Mouse (Mus musculus) liver, postnatal 0 days (tissue): ENCODE data around the gene Btg3. TPM values are rescaled to one million over a fixed set of nuclear protein-coding genes. Genes with fewer than 3 reads are reported as not detected.

Experiments used
- ATAC-seq: fragments of 200-750 bp; cut with Nextera tagmentation; 2 replicates; pipeline ENCODE4 v1.8.0; 2017; ENCODE audit warnings: mild to moderate bottlenecking, moderate library complexity
- DNase-seq: peaks from one replicate; pipeline ENCODE4 v3.0.0-alpha.2; 2016
- H3K27ac ChIP-seq: fragments of 300-500 bp; sonication (generic); 2 replicates; pipeline ENCODE4 v1.5.1; 2014; ENCODE audit warnings: antibody characterized with exemption, moderate library complexity, mild to moderate bottlenecking, low read depth
- H3K27me3 ChIP-seq: fragments of 300-500 bp; sonication (generic); 2 replicates; pipeline ENCODE4 v1.6.1; 2014; ENCODE audit warnings: low read length, control low read depth, mixed read lengths; ENCODE audit not compliant: insufficient read depth
- H3K36me3 ChIP-seq: fragments of 300-500 bp; sonication (generic); replicated peaks from 2 replicates; pipeline ENCODE4 v1.6.1; 2014; ENCODE audit warnings: mild to moderate bottlenecking, control low read depth, low read length, moderate library complexity, mixed read lengths; ENCODE audit not compliant: insufficient read depth
- H3K4me1 ChIP-seq: fragments of 300-500 bp; sonication (generic); 2 replicates; pipeline ENCODE4 v1.6.1; 2014; ENCODE audit warnings: antibody characterized with exemption, mild to moderate bottlenecking, control low read depth; ENCODE audit not compliant: insufficient read depth
- H3K4me2 ChIP-seq: fragments of 300-500 bp; sonication (generic); 2 replicates; pipeline ENCODE4 v1.6.1; 2014; ENCODE audit warnings: low read depth, mild to moderate bottlenecking, low read length, moderate library complexity, mixed read lengths
- H3K4me3 ChIP-seq: fragments of 300-500 bp; sonication (generic); 2 replicates; pipeline ENCODE4 v1.5.1; 2014; ENCODE audit warnings: low read depth, low read length
- H3K9ac ChIP-seq: fragments of 300-500 bp; sonication (generic); replicated peaks from 2 replicates; pipeline ENCODE4 v1.6.1; 2014; ENCODE audit warnings: mild to moderate bottlenecking, moderate library complexity
- H3K9me3 ChIP-seq: fragments of 300-500 bp; sonication (generic); 2 replicates; pipeline ENCODE4 v1.6.1; 2016; ENCODE audit warnings: mild to moderate bottlenecking, control low read depth, low read length, mixed read lengths
- CTCF ChIP-seq: sonication (generic); IDR thresholded peaks from 2 replicates; pipeline ENCODE4 v1.5.1; 2016; ENCODE audit warnings: antibody characterized with exemption, low read depth
- EP300 ChIP-seq: IDR thresholded peaks from 2 replicates; pipeline ENCODE4 v1.6.1; 2016; ENCODE audit warnings: antibody characterized with exemption, low read depth, mild to moderate bottlenecking
- WGBS: fragments of 180-500 bp; shearing (Covaris S2); extraction: QIAGEN DNeasy Blood & Tissue Kit; methylation state at CpG from one replicate; pipeline ENCODE4 v1.1.7; 2014; ENCODE audit not compliant: insufficient replicate concordance; 5-methylcytosine and 5-hydroxymethylcytosine counted together
- polyA plus RNA-seq: library from polyadenylated mRNA; unstranded; fragments of >200 nt; fragmentation: Nextera tagmentation; extraction: Ambion mirVana; gene quantifications from 2 replicates; pipeline ENCODE4 v1.2.1, GENCODE M21; 2015

Btg3 gene
- polyA plus RNA-seq, 1 experiment from 2014 or later = 20.5 TPM

GRCm38 (mm10) chr16:78321559-78321958 lies 55.4 kb downstream of the Btg3 start:
- WGBS = 22% methylated on average over 7 of the region's 7 CpGs
- no peak overlapping the region for H3K4me2 ChIP-seq
- H3K36me3 ChIP-seq = 0 out of 2 replicates have a peak, but pooled peaks cover 4% of the 10 kb centered on the region
- DNase-seq = no peak
- no peaks in the 10 kb centered on the region for H3K27me3 ChIP-seq
- no peak overlapping the region for H3K27ac ChIP-seq
- H3K4me3 ChIP-seq = no peak overlapping the region
- peaks cover 3% of the 10 kb centered on the region for H3K4me1 ChIP-seq
- H3K9ac ChIP-seq = no peak overlapping the region
- TF ChIP-seq CTCF = no peak
- TF ChIP-seq EP300 = no peak
- ATAC-seq = no peak
- no peaks in the 10 kb centered on the region for H3K9me3 ChIP-seq

- H3K36me3 ChIP-seq = 0 out of 2 replicates have a peak, but pooled peaks cover 2% of the 10 kb centered on the region
- no peak overlapping the region for H3K27ac ChIP-seq
- H3K4me1 ChIP-seq = peaks cover 4% of the 10 kb centered on the region
- H3K27me3 ChIP-seq = no peaks in the 10 kb centered on the region
- ATAC-seq = no peak
- no peak overlapping the region for H3K4me3 ChIP-seq
- H3K9ac ChIP-seq = no peak overlapping the region
- TF ChIP-seq EP300 (no peak), CTCF (no peak)
- H3K9me3 ChIP-seq = no peaks in the 10 kb centered on the region
- no peak overlapping the region for H3K4me2 ChIP-seq
- 66% methylated on average over 7 of the region's 7 CpGs for WGBS
- DNase-seq = no peak
Observed at GRCm38 (mm10) chr16:78319711-78320110, 57.3 kb downstream of the Btg3 start.

- no peaks in the 10 kb centered on the region for H3K9me3 ChIP-seq
- WGBS = 33% methylated on average over 7 of the region's 7 CpGs
- H3K4me1 ChIP-seq = peaks cover 11% of the 10 kb centered on the region
- DNase-seq (no peak), ATAC-seq (peak; percentile 90)
- H3K9ac ChIP-seq = no peak overlapping the region
- H3K4me3 ChIP-seq = no peak overlapping the region
- H3K27me3 ChIP-seq = no peaks in the 10 kb centered on the region
- H3K36me3 ChIP-seq = no peaks in the 10 kb centered on the region
- peak overlapping the region; percentile 49 for H3K27ac ChIP-seq
- H3K4me2 ChIP-seq = 0 out of 2 replicates have a peak overlapping the region, but pooled peaks have one; percentile 26
- no peak for TF ChIP-seq CTCF
- peak; percentile 33; the same call in 1 of the 2 replicates for TF ChIP-seq EP300
Observed at GRCm38 (mm10) chr16:78317960-78318359, 59.0 kb downstream of the Btg3 start.

- WGBS = 79% methylated on average over 9 of the region's 9 CpGs
- ATAC-seq (peak; percentile 33; the same call in 1 of the 2 replicates), DNase-seq (peak; percentile 52)
- Histone ChIP-seq H3K36me3 (no peaks in the 10 kb centered on the region), H3K9me3 (no peaks in the 10 kb centered on the region), H3K27ac (no peak overlapping the region), H3K4me2 (no peak overlapping the region), H3K4me1 (peaks cover 9% of the 10 kb centered on the region), H3K9ac (no peak overlapping the region), H3K27me3 (no peaks in the 10 kb centered on the region), H3K4me3 (no peak overlapping the region)
- no peak for TF ChIP-seq EP300
- peak; percentile 73 for TF ChIP-seq CTCF
Observed at GRCm38 (mm10) chr16:78316849-78317248, 60.1 kb downstream of the Btg3 start.

- DNase-seq (no peak), ATAC-seq (no peak)
- Histone ChIP-seq H3K4me1 (peaks cover 8% of the 10 kb centered on the region; the same call in 1 of the 2 replicates), H3K27ac (no peak overlapping the region), H3K27me3 (no peaks in the 10 kb centered on the region), H3K9ac (no peak overlapping the region), H3K4me2 (0 out of 2 replicates have a peak overlapping the region, but pooled peaks have one; percentile 3), H3K36me3 (no peaks in the 10 kb centered on the region), H3K4me3 (no peak overlapping the region), H3K9me3 (no peaks in the 10 kb centered on the region)
- 71% methylated on average over 6 of the region's 6 CpGs for WGBS
- TF ChIP-seq CTCF (no peak), EP300 (no peak)
Observed at GRCm38 (mm10) chr16:78314026-78314425, 63.0 kb downstream of the Btg3 start.

- Histone ChIP-seq H3K4me1 (peaks cover 11% of the 10 kb centered on the region), H3K4me2 (0 out of 2 replicates have a peak overlapping the region, but pooled peaks have one; percentile 3), H3K27ac (0 out of 2 replicates have a peak overlapping the region, but pooled peaks have one; percentile 7), H3K27me3 (no peaks in the 10 kb centered on the region), H3K9ac (no peak overlapping the region), H3K4me3 (no peak overlapping the region), H3K36me3 (no peaks in the 10 kb centered on the region), H3K9me3 (no peaks in the 10 kb centered on the region)
- 69% methylated on average over 16 of the region's 16 CpGs for WGBS
- ATAC-seq = no peak
- no peak for DNase-seq
- TF ChIP-seq CTCF (no peak), EP300 (no peak)
Observed at GRCm38 (mm10) chr16:78313135-78313887, 63.7 kb downstream of the Btg3 start.
